Mouse (Mus musculus) ES-Bruce4 (cell line): ENCODE data around the gene Fam209.

Experiments
- EP300 ChIP-seq: IDR thresholded peaks from 2 replicates; pipeline ENCODE4 v1.6.1; 2011; ENCODE audit warnings: low read depth, low read length; ENCODE audit not compliant: insufficient read depth
- POLR2A ChIP-seq: IDR thresholded peaks from one replicate; pipeline ENCODE4 v1.8.1; 2011; ENCODE audit warnings: low read length; ENCODE audit not compliant: insufficient read depth

DNA sequence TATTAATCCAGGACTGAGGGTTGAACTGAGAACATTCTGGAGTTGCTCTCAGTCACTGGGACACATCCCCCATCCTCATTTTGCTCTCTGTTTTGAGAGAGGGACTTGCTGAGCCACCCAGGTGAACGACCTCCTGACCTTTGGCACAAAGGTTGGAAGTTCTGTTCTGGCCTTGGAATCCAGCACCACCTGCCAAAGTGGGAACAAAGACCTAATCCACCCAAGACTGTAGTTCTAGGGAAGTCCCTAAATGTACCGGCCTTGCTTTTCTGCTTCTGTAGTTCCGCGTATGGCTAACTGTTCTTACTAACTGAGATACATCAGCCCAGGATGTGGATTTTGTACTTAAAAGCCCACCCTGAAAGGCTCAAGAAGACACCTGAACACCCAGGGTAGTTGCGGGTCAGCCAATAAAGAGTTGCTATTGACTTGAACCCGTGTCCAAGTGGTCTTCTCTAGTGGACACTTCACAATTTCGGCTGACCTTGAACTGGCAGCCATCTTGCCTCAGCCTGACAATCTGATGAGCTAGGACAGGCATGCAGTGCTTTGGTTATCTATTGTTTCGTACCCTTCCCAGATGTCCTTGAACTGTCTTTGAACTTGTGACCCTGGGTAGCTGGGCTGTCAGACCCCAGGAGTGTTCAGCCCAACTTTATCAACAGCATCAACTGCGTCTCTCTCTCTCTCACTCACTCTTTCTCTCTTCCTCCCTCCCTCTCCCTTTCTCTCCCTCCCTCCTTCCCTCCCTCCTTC is 48.5 kb downstream of the Fam209 start:
- no peak for TF ChIP-seq POLR2A
- peak; percentile 96 for TF ChIP-seq EP300
